Mouse (Mus musculus): ENCODE measurements around the gene Gja6.

The Gja6 gene

DNA sequence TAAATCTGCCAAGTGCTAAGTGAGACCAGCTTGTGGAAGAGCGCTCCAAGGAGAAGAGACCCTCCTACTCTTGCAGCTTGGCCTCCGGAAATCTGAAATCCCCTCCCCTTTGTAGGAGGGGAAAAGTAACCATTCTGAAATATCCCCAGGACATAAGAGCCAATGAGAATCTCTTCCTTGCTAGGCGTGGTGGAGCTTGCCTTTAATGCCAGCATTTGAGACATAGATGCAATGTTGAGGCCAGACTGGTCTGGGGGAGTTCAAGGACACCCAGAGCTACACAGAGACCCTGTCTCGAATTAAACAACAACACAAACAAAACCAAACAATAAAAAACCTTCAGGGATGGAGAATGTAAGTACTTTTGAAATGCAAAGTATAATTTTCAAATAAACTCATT, at the start of gene Gja6:
Gja6 (minus strand) TSS at position 101 of the 400 bp plus-strand sequence.
- in situ Hi-C loops (cut with MboI), result no loop called here

DNA sequence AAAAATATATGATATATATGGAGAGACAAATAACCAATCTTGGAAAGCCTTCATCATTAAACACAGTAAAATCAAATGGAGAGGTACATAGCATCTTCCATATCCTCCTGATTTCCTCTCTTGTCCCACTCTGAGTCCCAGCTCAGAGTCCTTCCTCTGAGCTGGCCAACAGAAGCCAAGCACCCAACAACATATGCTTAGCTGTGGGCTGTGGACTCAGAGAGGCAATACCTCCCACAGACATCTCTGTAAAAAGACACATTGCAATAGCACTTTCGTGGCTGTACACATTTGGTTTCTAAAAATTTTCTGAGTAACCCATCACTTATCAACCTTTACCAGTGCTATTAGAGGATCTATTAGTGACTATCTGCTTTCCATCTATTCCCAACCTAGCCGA, 42.7 kb upstream of the Gja6 start:
- in situ Hi-C loops (cut with MboI), result no loop called here

DNA sequence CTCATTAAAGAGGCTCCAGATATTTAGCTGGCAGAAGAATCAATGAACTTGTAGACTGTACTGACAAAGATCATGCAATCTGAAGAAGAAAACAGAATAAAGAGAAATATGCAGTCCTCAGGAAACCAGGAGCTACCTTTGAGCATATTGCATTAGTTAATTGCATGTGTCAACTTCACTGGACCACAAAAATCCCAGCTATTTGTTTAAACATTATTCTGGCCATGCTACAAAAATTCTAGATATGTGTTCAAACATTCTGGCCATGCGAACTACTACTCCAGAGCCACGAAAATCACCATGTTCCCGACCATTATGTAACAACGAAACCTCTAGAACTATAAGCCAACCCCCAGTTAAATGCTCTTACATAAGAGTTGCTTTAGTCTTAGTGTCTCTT, 37.9 kb upstream of the Gja6 start:
- in situ Hi-C loops (cut with MboI), result no loop called here

DNA sequence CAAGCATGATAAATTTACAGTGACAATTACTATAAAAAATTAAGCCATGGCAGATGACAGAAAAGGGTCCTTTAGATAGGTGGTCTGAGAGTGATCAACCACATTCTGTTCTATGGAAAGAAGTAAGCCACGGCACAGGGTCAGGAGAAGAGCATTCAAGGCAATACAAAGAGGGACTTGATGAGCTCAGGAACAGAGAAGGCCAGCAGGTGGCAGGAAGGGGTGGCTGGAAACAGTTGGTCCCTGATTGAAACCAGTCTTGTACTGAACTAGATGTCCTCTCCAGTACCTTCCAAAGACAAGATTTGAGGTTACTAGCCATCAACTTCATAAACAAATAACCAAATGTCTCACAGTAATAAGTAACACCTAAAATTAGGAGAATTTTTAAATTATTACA, 28.7 kb upstream of the Gja6 start:
- in situ Hi-C loops (cut with MboI), result no loop called here

DNA sequence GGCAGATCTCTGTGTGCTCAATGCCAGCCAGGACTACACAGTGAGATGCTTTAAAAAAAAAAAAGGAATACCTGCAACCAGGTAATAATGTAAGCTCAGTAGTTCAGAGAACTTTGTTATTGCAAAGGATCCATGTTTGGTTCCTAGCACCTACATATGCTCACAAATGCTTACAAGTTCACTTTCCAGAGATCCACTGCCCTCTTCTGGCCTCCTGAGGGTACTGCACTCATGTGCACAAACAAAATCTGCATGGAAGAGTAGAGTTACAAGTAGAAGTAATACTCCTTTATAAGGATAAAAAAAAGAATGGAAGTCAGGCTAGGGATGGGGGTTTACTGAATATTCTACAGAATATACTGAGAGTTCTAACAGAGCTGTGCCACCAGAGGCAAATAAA, 23.8 kb upstream of the Gja6 start:
- in situ Hi-C loops (cut with MboI), result no loop called here

DNA sequence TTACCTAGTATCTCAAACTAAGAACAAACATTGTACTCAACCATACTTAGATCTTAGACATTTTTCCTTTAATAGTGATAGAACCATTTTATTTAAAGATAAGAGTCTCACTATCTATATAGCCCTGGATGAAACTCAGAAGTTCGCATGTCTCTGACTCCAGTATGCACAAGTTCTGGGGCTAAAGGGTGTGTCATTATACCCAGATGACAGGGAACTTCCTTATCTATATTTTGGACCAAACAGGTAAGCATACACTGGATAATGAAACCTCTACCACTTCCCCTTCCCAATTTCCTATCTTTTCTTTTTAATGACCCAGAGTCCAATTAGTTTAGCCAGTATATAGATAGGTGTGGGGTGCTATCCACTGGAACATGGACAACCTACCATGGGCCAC, 22.0 kb upstream of the Gja6 start:
- in situ Hi-C loops (cut with MboI), result no loop called here

DNA sequence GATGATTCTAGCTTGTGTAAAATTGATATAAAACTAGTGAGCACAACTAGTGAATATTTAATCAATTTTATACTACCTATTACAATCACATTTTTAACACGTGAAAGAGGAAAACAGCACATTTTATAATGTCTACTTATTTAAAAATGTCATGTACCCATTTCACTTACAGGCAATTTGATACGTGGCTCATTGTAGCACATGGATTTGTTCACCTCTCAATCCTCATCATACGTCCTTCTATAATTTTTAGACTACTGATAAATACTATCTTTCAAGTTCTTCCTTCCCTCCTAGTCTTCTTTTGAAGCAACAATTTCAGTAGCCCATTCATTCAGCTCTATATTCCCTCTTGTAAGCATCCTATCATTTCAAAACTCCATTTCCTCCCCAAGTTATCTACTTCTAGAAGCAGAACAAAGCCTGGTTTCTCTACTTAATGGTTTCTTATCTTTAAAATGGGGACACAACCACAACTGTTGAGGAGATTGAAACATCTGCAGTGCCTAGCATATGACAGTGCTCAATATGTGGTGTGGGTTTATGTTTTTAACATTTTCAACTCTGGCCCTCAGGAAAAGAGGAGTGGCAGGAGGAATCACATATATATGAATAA, 12.3 kb upstream of the Gja6 start:
- in situ Hi-C loops (cut with MboI), result no loop called here

DNA sequence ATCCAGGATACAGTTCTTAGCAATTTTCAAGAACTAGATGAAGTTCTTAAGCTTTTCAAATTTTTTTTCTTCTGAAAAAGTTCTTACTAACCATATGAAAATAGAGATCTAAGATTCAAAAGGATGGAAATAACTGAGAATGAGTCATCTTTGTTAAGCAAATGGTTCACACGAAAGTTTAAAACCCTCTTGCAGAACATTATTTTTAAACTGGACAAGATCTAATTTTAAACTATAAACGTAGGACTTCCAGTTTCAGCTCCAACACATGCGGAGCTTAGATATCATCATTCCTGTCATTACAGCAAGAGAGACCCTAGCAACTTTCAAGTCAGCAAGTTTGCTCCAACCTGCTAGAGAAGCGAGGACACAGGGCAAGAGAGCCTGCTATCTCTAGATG, 375 bp downstream of the Gja6 start:
- in situ Hi-C loops (cut with MboI), result no loop called here

DNA sequence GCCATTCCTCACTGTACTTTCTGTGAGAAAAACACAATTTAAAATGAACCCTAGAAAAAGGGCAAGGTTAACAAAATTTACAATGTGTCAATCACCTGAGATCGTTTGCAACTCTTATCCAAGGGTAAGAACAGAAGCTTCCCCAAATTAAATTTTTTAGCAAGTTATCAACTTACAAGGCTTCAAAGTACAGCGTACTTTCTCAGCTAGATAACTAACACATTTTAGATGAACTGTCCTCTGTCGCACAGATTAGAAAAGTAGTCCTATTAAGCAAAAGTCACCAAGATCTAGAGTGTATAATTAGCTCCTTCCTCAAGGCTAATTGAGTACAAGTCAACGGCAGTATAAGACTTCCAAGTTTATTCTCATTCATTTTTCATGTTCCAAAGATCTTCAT, 939 bp downstream of the Gja6 start:
- in situ Hi-C loops (cut with MboI), result no loop called here

DNA sequence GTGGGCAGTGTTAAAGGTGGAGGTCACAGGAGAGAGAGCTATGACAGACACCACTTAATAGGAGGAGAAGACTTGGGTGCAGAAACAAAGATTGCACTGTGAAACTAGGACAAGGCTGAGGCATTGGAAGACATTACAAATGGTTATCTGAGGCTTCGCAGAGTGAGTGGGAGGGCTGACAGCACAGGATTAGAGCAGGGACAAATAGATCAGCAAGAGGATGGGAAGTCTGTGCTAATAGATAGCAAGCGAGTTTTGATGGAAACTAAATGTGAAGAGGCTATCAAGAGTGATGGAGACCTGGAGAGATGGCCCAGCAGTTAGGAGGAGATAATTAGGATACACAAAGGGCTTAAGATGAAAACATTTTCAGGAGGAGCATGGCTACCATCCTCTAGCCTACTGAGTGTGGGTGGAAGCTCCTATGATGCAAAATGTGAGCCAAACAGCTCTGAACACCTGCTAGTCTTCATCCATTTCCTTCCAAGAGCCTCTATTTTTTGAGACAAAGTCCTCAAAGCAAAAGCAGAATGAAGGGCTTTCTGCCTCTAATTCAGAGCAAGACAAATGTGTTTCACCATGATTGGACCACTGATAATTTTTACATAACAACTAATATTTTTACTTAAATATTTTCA, 1.7 kb downstream of the Gja6 start:
- in situ Hi-C loops (cut with MboI), result no loop called here

DNA sequence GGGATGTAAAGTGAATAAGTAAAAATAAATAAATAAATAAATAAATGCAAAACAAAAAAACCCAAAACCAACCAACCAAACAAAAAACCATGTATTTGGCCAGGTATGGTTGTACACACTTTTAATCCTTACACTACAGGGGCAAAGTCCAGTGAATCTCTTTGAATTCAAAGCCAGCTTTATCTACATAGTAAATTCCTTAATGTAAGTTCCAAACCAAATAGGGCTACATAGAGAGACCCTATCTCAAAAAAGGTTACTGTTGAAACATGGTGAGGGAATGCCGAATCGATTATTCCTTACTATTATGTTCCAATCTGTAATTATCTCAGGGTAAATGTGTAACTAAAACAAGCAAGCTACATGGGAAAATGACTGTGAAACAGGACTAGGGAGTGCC, 5.7 kb downstream of the Gja6 start:
- in situ Hi-C loops (cut with MboI), result no loop called here

DNA sequence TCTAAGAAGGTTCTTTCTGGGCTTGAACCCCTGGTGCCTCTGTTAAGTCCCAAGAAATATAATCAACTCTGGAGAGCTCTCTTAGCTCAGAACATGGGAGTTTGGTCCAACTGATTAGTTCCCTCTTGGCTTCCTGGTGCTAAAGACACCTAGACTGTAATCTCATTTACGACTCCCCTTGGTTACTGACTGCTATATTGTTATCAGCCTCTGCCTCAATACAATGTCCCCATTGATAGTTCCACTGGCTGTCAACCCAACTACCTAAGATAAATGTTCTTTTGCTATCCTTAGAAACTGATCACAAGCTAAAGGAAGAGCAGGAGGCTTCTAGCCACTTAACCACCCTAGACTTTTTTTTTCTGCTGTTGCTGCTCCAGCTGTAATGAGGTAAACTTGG, 14.8 kb downstream of the Gja6 start:
- in situ Hi-C loops (cut with MboI), result no loop called here

DNA sequence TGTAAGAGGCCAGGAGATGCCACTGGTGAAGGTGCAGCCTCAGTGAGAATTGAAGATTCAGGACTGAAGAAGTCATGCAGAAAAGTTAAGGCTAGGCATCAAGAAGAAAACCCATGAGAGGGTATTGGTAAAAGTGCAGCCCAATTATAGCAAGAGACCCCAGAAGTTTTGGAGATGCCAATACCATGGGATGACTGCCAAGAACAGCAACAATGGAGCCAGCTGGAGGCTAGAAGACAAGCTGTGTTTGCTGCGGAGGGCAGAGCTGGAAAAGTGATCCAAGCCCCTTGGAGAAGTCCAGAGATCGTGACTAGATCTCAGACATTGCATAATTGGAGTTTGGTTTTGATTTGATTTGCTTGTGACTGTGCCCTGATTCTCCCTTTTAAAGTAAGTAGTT, 20.6 kb downstream of the Gja6 start:
- in situ Hi-C loops (cut with MboI), result no loop called here

DNA sequence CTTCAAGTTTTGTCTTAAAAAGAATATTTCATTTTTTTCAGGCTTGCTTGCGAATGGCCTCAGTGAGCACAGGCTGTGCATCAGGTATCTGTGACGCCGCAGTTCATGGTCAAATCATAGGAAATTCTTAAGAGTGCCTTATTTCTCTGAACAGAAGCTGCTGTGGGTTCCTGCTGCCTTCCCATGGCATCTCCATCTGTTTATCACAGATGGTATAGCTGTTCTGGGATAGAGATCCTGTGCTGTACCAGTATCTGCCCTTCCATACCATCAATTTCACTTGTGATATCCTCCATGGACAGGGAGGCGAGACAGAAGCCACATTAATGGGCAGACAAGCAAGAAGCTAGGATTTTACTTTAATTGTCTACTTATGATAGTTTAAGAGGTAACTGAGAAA, 40.3 kb downstream of the Gja6 start:
- in situ Hi-C loops (cut with MboI), result no loop called here

DNA sequence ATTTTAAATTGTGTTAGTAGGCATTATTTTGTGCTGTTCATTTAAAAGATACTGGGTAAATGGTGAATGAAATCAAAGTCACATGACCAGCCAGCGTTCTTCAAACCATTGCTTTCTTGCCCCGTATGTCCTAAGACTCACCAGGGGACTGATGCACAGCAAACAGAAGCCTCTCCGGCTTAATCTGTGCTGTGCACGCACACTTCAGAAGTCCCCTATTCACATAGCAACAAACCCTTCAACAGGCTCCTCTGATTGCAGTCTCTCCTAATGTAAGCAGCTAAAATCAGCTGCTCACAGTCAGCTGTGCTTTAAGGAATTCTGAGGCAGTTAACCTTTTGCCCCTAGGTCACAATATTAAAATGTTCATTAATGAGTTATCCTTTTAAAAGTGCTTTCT, 41.8 kb downstream of the Gja6 start:
- in situ Hi-C loops (cut with MboI), result no loop called here

DNA sequence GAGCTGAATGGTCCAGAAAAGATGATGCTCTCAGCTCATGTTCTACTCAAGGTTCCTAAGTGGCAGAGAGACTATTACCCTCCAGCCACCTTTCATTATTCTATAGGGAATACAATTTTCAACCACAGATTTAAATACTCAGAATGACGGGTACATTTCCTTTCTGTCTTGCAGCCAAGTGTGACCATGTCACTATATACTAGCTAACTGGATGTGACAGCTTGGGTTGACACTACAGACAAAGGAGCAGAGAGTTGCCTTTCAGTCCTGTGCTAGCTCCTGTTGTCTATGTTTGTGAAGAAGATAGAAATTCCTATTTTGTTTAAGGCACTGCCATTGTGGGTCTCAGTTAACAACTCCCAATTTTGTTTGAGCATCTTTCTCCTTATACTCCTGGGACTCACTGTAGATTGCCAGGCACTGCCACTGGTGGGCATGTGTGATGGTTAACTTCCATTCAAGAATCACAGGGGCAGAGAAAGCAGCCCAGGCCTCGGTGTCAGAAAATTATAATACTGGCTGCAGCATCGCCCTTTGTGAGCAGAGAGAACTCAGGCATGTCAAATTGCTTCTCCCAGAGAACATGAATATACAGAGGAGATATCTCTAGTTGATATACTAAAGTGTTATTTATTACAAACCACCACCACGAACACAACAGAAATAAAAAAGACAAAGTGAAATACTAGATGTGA, 43.0 kb downstream of the Gja6 start:
- in situ Hi-C loops (cut with MboI), result no loop called here
